Mouse (Mus musculus) T-helper 2 cell (primary cell): Measurements from ENCODE around the gene Vmn2r-ps159.
"Not testable (repeated sequence)": the region's sequence is repeated elsewhere in the genome, so short reads cannot be mapped to it uniquely, and the experiment has no call there.

Source experiments
- in situ Hi-C: fragments of 300-600 bp; cut with MboI, MseI; formaldehyde crosslinking; loops from one replicate; pipeline ENCODE4 v1.15.1; 2025; ENCODE audit warnings: high pct_unique_total_duplicates

Vmn2r-ps159 gene

GRCm38 (mm10) chr4:156330803-156331202 is at the start of gene Vmn2r-ps159:
Gene Vmn2r-ps159, plus strand, starts transcription at chr4:156331103.
- in situ Hi-C loops: not testable (repeated sequence)

DNA sequence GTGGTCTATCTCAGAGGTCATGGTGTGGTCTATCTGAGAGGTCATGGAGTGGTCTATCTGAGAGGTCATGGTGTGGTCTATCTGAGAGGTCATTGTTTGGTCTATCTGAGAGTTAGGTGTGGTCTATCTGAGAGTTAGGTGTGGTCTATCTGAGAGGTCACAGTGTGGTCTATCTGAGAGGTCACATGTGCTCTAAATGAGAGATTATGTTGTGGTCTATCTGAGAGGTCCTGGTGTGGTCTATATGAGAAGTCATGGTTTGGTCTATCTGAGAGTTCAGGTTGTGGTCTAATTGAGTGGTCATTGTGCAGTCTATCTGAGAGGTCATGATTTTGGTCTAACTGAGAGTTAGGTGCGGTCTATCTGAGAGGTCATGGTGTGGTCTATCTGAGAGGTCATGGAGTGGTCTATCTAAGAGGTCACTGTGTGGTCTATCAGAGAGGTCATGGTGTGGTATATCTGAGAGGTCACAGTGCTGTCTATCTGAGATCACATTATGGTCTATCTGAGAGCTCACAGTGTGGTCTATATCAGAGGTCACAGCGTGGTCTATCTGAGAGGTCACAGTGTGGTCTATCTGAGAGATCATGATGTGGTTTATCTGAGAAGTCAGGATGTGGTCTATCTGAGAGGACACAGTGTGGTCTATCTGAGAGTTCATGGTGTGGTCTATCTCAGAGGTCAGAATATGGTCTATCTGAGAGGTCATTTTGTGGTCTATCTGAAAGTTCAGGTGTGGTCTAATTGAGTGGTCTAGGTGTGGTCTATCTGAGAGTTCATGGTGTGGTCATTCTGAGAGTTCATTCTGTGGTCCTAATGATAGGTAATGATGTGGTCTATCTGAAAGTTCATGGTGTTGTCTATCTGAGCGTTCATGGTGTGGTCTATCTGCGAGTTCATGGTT is 10.9 kb downstream of the Vmn2r-ps159 start:
- in situ Hi-C loops: not testable (repeated sequence)

DNA sequence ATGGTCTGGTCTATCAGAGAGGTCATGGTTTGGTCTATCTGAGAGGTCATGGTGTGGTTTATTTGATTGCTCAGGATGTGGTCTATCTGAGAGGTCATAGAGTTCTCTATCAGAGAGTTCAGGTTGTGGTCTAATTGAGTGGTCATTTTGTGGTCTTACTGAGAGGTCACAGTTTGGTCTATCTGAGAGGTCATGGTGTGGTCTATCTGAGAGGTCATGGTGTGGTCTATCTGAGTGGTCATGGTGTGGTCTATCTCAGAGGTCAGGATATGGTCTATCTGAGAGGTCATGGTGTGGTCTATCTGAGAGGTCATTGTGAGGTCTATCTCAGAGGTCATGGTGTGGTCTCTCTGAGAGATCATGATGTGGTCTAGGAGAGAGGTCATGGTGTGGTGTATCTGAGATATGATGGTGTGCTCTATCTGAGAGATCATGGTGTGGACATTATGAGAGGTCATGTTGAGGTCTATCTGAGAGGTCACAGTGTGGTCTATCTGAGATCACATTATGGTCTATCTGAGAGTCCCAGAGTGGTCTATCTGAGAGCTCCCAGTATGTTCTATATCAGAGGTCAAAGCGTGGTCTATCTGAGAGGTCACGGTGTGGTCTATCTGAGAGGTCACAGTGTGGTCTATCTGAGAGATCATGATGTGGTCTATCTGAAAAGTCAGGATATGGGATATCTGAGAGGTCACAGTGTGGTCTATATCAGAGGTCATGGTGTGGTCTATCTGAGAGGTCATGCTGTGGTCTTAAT is 11.8 kb downstream of the Vmn2r-ps159 start:
- in situ Hi-C loops: no loop called here

DNA sequence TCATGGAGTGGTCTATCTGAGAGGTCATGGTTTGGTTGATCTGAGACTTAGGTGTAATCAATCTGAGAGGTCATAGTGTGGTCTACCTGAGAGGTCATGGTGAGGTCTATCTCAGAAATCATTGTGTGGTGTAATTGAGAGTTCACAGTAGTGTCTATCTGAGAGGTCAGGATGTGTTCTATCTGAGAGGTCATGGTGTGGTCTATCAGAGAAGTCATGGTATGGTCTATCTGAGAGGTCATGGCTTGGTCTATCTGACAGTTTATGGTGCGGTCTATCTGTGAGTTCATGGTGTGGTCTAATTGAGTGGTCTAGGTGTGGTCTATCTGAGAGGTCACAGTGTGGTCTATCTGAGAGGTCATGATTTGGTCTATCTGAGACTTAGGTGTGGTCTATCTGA is 12.4 kb downstream of the Vmn2r-ps159 start:
- in situ Hi-C loops: no loop called here

DNA sequence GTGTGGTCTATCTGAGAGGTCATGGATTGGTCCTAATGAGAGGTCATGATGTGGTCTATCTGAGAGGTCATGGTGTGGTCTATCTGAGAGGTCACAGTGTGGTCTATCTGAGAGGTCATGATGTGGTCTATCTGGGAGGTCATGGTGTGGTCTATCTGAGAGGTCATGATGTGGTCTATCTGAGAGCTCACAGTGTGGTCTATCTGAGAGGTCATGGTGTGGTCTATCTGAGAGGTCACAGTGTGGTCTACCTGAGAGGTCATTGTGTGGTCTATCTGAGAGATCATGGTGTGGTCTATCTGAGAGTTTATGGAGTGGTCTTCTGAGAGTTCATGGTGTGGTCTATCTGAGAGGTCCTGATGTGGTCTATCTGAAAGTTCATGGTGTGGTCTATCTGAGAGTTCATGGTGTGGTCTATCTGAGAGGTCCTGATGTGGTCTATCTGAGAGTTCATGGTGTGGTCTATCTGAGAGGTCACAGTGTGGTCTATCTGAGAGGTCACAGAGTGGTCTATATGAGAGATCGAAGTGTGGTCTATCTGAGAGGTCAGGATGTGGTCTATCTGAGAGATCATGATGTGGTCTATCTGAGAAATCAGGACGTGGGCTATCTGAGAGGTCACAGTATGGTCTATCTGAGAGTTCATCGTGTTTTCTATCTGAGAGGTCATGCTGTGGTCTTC is 26.0 kb downstream of the Vmn2r-ps159 start:
- in situ Hi-C loops: loop anchor here (5.0 kb wide), 1 partner anchor 35 kb away; no protein-coding TSS in a partner anchor
